Mouse (Mus musculus): ENCODE measurements around the gene Vps51. TPM values are rescaled to one million over a fixed set of nuclear protein-coding genes. Genes with fewer than 3 reads are reported as not detected.

The Vps51 gene
- total RNA-seq (2021): 10 to 100 TPM; 17.5 to 23.8 TPM
- long read RNA-seq, experiment 1, transcript Vps51-201 (10 exons, 2,675 nt): major isoform, 33 of 39 reads
- long read RNA-seq, experiment 1, partial matches to known transcripts: 2 of 39 reads
- long read RNA-seq, experiment 1, other reads (novel, unspliced or antisense): 2 of 39 reads
- long read RNA-seq, experiment 2, transcript Vps51-201 (10 exons, 2,675 nt): major isoform, 27 of 33 reads
- long read RNA-seq, experiment 2, partial matches to known transcripts: 3 of 33 reads
- long read RNA-seq, experiment 2, other reads (novel, unspliced or antisense): 2 of 33 reads

DNA sequence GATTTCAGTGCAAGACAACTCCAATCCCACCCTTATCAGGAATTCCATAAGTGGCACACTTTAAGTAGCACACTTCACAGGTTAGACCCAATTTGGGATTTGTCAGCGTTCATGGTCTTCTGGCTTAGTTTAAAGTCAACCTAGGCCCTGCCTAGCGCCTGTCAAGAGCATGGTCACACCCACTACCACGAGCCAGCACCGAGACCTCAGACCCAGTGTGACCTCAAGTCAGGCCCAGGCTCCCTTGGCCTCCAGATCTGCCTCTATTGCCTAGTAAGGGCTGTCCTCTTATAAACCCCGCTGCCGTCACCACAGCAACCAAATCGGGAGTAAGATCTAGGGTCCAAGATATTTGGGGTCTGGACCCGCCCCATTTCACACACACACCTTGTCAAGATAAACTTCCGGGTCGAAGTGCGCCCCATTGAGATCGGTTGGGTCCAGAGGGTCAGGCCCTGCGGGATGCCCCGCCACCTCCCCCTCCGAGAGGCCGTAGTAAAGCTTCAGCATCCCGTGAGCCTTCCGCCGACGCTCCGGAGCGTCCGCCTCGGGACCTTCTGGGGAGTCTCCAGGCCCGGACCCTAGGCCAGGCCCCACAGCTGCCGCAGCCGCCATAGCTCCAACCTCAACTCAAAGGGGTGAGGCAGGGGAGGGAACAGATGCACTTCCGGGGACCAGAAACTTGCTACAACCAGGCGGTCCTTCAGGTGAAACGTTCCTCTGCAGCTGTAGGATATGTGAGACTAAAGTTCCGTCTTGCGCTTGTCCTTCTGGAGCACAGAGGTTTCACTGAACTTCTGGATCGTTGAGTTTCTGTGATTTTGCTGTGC is at the start of gene Vps51:
Gene Vps51 (minus strand): TSS at position 668 of the 830 bp plus-strand sequence.
- DNase-seq (ENCODE audit: low spot score): peak; percentile 90

DNA sequence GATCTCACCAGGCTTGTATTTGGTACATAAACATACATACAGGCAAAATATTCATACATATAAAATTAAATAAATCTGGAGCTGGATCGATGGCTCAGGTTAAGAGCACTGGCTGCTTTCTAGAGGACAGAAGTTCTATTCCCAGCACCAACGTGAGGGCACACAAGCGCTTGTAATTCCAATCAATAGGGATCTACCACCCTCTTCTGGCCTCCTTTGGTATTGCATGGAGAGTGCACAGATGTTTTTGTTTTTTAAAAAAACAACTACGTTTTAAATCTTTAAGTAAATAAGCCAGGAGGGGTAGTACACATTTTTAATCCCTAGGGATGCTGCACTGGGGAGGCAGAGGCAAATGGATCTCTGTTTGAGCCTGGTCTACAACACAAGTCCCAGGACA is 49.3 kb upstream of the Vps51 start:
- DNase-seq (ENCODE audit: low spot score): peak; percentile 60

DNA sequence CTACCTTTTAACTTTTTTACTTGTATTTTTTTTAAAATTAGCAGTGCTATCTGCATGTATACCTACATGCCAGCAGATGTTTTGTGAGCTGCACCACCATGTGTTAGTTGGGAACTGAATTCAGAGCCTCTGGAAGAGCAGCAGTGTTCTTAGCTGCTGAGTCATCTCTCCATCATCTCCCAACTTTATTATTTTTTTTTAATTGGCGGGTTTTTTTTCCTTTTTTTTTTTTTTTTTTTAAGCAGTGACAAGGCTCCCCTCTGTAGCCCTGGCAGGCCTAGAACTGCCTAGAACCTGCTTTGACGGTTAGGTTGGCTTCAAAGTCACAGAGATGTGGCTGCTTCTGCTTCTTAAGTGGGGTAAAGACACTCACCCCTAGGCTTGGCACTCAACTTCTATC is 47.9 kb upstream of the Vps51 start:
- no peak for DNase-seq (ENCODE audit: low spot score)

DNA sequence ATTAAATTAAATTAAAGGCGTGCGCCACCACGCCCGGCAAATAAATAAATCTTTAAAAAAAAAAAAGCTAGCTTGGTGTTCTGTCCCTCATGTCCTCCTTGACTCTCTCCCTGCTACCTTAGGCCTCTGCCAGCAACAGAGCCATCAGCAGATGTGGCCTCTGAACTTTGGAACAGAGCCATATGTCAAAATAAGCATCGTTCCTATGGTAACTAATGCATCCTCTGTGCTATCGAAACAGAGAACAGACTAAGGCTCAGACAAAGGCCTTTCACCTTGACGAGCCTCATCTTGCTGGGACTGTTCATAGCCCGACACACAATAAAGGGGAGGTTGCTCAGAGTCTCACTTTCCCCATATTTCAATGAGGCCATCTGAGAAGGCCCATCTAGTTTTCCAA is 46.3 kb upstream of the Vps51 start:
- no peak for DNase-seq (ENCODE audit: low spot score)

DNA sequence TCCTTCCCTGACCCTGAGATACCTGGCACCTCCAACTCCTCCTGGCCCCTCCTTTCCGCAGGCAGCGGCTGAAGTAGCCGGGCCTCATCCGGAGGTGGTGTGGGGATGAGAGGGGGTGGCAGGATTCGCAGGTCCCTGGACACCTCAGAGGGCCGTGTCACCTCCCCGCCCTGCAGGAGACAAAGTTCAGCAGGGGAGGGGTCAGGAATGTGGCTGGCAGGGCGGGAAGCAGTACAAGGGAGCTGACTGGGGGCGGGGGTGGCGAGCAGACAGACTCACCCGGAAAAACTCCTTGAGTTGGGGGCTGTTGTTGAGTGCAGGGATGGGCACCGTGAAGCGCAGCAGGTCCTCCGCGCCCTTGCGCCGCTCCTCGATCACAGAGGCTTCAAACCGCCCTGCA is 44.7 kb upstream of the Vps51 start:
- no peak for DNase-seq (ENCODE audit: low spot score)

DNA sequence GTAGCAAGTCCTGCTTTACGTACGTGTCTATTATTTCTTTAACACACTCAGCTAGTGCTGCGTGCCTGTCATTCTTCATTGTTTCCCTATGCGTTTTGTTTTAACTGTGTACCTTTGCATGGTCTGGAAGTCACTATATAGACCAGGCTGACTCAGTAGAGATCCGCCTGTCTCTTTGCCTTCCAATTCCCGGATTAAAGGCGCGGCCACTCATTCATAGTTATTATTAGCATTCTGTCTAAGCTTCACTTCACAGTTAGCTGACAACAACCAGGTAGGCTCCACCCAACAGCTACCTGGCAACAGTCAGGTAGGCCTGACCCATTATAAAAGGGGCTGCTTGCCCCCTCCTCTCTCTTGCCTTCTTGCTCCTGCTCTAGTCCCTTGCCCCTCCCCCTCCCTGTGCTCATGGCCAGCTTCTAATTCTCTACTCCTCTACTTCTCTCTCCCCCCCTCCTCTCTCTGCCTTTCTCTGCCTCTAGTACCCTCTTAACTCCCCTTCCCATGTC is 41.7 kb upstream of the Vps51 start:
- DNase-seq (ENCODE audit: low spot score): no peak

DNA sequence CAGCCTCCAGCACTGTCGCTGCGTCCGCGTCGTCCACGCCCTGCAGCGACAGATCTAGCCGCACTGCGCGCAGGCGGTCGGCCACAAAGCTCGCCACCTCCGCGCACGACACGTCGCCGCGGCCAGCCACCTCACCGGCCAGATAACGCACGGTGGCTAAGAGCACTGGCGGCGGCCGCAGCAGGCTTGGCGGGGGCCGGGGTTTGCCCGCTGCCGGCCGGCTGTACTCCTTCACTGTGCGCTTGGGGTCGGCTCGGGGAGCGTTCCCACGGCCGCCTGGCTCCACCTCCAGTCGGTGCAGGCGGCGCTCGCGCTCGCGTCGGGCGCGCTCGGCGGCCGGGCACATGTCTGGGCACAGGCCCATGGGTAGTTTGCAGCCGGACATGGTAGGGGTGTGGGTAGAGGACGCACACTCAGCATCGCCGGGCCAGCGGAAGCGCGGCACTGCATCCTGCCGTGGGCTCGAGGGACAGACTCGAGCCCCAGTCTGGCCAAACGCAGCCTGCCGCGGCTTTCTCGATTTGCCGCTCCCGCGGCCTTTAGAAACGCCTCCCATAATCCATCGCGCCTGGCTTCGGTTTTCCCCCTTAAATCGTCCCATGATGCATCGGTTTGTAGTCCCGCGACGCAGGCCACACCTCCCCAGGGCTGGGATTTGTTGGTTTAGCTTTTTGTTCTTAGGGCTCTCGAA is 41.1 kb upstream of the Vps51 start, which contains the start of gene Sac3d1:
Gene Sac3d1 (minus strand): TSS at position 665 of the 691 bp plus-strand sequence.
- DNase-seq (ENCODE audit: low spot score): peak; percentile 88

DNA sequence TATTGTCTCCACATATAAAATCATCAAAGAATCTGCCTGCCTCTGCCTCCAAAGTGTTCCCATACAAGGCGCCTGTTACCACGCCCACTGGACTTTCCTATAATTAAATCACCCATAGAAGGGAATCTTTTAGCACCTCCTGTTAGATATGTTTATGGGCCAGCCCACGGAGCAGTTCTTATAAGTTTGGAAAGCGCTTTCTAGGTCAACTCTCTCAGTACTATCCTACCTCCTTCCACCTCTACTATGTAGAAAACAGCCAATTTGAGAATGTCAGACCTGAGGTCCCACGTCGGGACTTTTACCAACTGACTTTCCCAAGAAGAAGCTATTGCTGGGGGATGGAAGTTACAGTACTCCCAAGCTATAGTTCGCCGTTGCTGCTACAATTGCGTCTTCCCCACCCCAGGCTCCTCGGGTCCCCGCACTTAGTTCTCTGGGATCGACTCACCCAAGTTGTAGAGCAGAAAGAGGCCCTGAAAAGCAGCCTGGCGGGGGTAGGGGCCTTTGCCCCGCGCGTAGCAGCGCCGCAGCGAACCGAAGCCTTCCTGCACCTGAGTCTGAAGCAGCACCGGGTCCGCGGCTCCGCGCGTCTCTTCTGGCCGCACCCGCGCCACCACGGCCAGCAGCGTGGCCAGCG is 40.4 kb upstream of the Vps51 start:
- no peak for DNase-seq (ENCODE audit: low spot score)

DNA sequence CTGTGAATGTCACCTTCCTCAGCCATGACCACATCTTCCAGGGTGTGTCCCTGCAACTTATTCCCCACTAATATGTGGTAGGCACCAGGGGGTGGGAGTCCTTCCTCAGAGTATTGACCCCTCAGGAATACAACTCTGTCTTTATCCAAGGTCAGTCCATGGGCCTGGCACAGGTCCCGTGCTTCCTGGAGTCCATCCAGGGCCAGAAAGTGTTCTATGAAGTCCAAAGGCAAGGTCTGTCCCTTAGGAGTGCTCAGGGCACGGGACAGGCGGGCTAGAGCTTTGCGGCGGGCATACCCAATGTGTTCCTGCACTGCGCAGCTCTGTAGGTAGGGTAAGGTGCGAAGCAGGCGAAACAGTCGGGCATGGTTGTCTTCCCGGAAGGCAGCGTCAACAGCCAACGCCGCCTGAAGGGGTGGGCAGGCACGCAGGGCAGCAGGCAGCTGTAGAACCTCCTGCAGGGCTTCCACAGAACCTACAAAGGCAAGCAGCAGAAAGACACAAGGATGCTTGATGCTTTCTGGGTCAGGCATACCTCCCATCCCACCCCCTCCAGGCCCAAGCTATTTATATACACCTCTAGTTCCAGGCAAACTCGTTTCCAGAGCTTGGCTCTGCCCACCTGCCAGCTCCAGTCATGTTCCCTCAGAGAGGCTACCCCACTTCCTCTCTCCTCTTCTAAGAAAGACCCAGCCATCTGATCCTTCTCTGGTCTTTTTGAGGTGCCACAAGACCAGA is 39.3 kb upstream of the Vps51 start:
- no peak for DNase-seq (ENCODE audit: low spot score)

DNA sequence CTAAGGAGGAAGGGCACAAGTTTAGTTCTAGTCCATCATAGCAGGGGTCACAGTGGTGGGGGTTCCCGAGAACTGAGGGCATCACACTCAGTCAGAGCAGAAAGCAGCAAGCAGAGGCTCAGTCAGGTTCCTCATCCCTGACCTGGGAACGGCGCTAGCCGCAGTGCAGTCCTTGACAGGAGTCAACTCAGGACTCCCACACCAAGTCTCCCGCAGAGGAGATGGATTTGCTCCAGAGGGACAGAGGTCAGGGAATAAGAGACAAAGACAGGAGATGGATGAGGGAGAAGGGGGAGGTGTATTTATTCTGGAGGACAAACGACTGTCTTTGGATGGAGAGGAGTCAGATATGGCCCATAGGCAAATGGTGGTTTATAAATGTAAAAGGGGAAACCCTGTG is 36.1 kb upstream of the Vps51 start:
- no peak for DNase-seq (ENCODE audit: low spot score)

DNA sequence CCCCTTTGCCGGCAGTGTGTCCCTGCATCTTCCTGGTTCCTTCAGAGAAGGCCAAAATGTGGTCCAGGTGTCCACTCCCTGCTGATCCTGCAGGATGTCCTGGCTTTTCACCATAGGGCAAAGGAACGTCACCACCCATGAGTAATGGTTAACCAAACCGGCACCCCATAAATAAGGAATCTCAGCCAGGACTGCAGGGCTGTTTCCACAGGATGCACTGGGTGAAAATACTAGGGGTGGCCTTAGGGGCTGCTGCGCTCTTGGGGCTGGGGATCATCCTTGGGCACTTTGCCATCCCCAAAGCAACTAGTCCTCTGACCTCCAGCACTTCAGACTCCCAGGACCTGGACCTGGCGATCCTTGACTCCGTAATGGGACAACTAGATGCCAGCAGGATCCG is 28.6 kb upstream of the Vps51 start, which contains the start of gene Naaladl1:
Gene Naaladl1 (plus strand): TSS at position 197 of the 400 bp plus-strand sequence.
- DNase-seq (ENCODE audit: low spot score): no peak

DNA sequence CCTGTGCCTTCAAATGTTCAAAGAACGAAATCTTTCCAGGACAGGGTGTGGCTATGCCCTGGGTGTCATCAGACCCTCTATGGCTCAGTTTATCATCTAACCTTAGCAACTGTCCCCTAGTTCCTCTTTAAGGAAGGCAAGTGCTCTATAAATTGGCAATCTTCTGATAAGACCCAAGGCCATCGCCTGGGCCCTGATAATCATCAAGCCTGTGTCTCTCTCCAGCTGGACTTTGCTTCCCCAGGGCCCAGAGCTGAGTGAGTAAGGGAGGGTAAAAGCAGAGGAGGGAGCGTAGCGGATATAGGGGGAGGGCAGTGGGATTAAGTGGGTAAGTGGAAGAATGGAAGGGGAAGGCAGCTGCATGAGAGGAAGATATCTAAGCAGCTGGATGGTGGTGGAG is 27.4 kb upstream of the Vps51 start:
- no peak for DNase-seq (ENCODE audit: low spot score)

DNA sequence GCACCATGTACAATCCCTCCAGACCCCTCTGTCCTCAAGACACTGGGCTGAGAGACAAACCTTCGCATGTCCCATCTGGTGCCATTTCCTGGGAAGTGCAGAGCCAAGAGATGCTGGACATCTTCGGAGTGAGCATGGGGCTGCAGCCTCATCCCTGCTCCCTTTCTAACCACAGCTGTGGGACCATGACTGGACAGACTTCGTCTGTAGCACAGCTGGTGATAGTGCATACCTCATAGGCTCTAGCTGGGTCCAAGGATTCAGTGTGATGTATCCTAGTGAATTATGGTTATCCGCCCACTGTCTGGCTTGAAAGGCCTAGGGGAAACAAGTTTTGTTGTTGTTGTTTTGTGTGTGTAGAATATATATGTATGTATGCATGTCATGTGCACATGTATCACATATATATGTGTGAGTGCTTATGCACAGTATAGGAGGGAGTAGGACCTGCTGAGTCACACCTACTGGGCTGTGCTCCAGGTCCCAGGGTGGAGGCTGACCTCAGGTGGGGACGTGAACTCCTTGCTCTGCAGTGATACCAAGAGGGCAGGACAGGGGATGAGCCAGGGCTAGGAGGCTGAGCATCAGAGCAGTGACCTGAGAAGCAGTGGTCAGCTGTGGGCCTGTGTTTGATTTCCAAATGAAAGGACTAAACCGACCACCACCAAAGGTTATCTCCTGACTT is 25.3 kb upstream of the Vps51 start:
- DNase-seq (ENCODE audit: low spot score): no peak

DNA sequence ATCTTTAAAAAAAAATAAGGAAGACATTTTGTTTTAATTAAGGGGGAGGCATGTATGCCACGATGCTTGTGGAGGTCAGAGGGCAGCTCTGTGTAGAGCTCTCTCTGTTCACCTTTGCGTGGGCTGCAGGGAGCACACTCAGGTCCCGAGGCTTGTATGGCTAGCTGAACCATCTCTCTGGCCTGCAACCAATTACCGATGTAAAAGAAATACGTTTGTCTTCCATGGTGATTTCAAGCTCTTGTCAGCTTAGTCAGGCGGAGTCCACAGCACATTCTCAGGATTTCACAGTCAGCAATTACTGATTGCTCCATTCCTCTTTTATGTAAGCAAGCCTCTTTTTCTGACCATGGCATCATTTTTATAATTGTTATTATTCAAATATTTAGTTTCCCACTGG is 24.2 kb upstream of the Vps51 start:
- DNase-seq (ENCODE audit: low spot score): no peak

DNA sequence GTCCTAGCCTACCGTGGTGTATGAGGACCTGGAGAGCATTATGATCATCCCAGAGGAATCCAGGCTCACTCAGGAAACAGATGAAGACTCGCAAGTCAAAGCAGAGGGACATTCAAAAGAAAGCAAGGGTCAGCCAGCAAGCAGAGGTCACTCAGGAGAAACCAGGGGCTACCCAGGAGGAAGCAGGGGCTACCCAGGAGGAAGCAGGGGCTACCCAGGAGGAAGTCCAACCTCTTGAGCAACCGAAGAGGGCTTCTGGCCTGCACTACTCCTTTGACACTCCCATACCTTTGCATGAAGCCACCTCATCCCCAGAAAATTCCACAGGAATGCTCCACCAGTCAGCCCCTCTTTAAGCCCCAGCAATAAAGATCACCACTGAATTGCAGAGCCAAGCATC is 20.8 kb upstream of the Vps51 start:
- no peak for DNase-seq (ENCODE audit: low spot score)

DNA sequence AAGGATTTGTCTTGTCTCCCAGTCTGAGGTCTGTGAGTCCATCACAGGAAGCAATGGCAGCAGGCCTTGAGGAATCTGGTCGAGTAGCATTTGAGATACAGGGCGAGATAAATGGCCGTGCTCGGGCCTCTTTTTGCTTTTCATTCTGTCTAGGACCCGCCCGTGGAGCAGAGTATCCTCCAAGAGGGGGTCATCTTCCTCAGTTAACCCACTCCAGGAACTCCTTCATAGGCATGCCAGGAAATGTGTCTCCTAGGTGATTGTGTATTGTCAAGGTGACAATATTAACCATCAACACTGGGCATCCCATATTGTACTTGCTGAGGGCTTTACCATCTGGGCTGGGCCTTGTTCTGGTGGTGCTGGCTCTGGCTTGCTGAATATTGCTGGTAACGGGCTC is 17.1 kb upstream of the Vps51 start, which contains the start of gene AC131692.1:
Gene AC131692.1 (plus strand): TSS at position 301 of the 400 bp plus-strand sequence.
- DNase-seq (ENCODE audit: low spot score): no peak

DNA sequence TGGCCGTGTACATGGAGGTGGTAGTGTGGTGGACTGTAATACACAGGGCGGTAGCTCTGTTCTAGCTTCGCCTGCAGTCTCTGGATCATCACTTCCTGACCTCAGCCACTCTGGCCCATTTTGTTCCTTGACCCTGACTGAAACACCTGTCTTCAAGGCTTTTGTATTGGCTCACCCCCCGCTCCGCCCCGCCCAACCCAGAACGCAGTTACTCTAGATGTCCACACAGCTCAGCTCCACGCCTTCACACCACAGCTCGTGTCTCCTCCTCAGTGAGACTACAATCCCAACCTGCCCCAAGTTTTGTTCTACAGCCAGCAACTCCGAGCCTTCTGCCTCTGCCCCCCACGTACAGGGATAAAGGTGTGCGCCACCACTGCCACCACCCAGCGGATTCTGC is 11.8 kb upstream of the Vps51 start:
- DNase-seq (ENCODE audit: low spot score): no peak

DNA sequence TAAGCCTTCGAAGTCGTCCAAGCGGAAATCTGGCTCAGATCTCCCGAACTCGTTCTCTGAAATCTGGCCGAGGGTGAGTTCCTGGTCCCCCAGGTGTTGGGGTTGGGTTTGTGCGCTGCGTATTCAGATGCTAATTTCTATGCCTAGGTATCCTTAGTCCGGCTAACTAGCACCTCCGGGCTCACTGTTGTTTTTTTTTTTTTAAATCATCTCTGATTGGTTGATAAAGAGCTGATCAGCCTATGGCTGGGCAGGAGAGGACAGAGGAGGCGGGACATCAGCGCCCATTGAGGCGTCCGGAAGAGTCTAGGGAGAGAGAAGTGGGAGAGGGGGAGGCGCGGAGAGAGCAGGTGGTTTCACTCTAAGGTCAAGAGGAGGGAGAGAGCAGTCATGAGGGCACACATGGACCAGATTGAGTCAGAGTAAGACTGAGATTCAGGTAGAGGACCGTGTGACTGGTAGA is 8.4 kb upstream of the Vps51 start:
- DNase-seq (ENCODE audit: low spot score): no peak

DNA sequence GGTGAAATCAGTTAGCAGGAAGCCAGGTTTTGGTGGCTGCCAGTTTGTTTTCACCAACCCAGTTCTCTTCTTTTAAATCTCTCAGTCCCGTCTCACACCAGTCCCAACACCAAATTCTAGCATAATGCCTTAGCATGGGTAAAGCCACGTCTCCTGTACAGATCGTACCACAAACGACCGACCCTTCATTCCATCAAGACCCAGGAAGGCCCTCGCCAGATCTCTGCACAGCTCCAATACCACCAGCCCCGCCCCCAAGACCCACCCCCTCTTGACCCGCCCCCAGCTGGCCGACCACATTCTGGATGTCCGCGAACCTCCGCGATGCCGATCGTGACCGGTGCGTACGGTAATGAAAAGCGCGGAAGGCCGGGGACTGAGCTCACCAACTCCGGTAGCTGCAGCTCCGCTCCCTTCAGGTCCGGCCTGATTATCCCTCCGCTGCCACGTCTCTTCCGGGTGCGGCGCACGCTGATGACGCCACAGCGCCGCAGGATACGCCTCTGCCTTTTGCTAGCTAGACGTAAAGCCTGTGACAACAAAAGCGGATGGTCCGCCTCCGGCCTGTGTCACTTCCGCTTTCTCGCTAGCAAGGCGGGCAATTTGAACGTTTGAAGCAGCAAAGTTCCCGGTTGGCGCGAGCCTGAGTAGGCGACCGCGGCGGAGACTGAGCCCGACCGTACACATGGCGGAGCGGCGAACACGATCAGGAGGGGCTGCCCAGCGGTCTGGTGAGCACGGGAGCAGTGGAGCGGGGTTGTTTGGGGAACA is 7.6 kb upstream of the Vps51 start, which contains the start of the genes Zfpl1 and Cdca5:
Gene Zfpl1 (minus strand): TSS at position 479 of the 771 bp plus-strand sequence.
Gene Cdca5 (plus strand): TSS at position 506 of the 771 bp plus-strand sequence.
- DNase-seq (ENCODE audit: low spot score): peak; percentile 96

All from gastrocnemius, adult 18-20 months (tissue).